Mouse (Mus musculus): Measurements from ENCODE around the gene Usp6nl. TPM values are rescaled to one million over a fixed set of nuclear protein-coding genes. Genes with fewer than 3 reads are reported as not detected.

Gene Usp6nl
- total RNA-seq (2021), result 10 to 100 TPM in 1 of 2 experiments, 1 to 10 TPM in 1; 8.9 to 11.4 TPM
- long read RNA-seq, experiment 1, full-length matches to known transcripts, result 5 of 13 reads
- long read RNA-seq, experiment 1, partial matches to known transcripts, result 2 of 13 reads
- long read RNA-seq, experiment 1, other reads (novel, unspliced or antisense), result 6 of 13 reads
- long read RNA-seq, experiment 2, full-length matches to known transcripts, result 3 of 10 reads
- long read RNA-seq, experiment 2, partial matches to known transcripts, result 0 of 10 reads
- long read RNA-seq, experiment 2, other reads (novel, unspliced or antisense), result 7 of 10 reads

GRCm38 (mm10) chr2:6322376-6322901 lies at the start of gene Usp6nl:
TSS of gene Usp6nl (plus strand) at chr2:6322667.
- DNase-seq, result peak; percentile 89

GRCm38 (mm10) chr2:6273392-6273845 lies 49.0 kb upstream of the Usp6nl start:
- no peak for DNase-seq

GRCm38 (mm10) chr2:6278813-6279530 lies 43.5 kb upstream of the Usp6nl start:
- DNase-seq, result no peak

- DNase-seq, result no peak
These were observed 42.7 kb upstream of the Usp6nl start for GRCm38 (mm10) chr2:6279614-6280301.

- DNase-seq, result no peak
These were observed 38.9 kb upstream of the Usp6nl start for GRCm38 (mm10) chr2:6283569-6283968.

- no peak for DNase-seq
These were observed 37.7 kb upstream of the Usp6nl start for GRCm38 (mm10) chr2:6284784-6285183.

- no peak for DNase-seq
These were observed 36.7 kb upstream of the Usp6nl start for GRCm38 (mm10) chr2:6285794-6286193.

GRCm38 (mm10) chr2:6293825-6294444 lies 28.5 kb upstream of the Usp6nl start:
- no peak for DNase-seq

GRCm38 (mm10) chr2:6294993-6295628 lies 27.4 kb upstream of the Usp6nl start:
- no peak for DNase-seq

- no peak for DNase-seq
These were observed 17.7 kb upstream of the Usp6nl start for GRCm38 (mm10) chr2:6304768-6305167.

GRCm38 (mm10) chr2:6306861-6307260 lies 15.6 kb upstream of the Usp6nl start:
- DNase-seq, result no peak

- no peak for DNase-seq
These were observed 13.1 kb upstream of the Usp6nl start for GRCm38 (mm10) chr2:6309373-6309821.

GRCm38 (mm10) chr2:6312764-6313163 lies 9.7 kb upstream of the Usp6nl start:
- DNase-seq, result no peak

- no peak for DNase-seq
These were observed 8.7 kb upstream of the Usp6nl start for GRCm38 (mm10) chr2:6313733-6314132.

- DNase-seq, result no peak
These were observed 2.3 kb upstream of the Usp6nl start for GRCm38 (mm10) chr2:6320153-6320552.

GRCm38 (mm10) chr2:6321769-6322375 lies 595 bp upstream of the Usp6nl start:
- DNase-seq, result no peak

- peak; percentile 60 for DNase-seq
These were observed 563 bp downstream of the Usp6nl start for GRCm38 (mm10) chr2:6322938-6323521.

- no peak for DNase-seq
These were observed 3.2 kb downstream of the Usp6nl start for GRCm38 (mm10) chr2:6325646-6326045.

- no peak for DNase-seq
These were observed 6.5 kb downstream of the Usp6nl start for GRCm38 (mm10) chr2:6328927-6329326.

GRCm38 (mm10) chr2:6330756-6331155 lies 8.3 kb downstream of the Usp6nl start:
- no peak for DNase-seq
